Mouse (Mus musculus) brain, embryonic 14.5 days (tissue): ENCODE results near the gene Rap1gap2.

Experiments
- CTCF ChIP-seq: fragments of 200-500 bp; IDR thresholded peaks from 2 replicates; pipeline ENCODE4 v1.5.1; 2012; ENCODE audit warnings: inconsistent platforms, mild to moderate bottlenecking, moderate library complexity, borderline replicate concordance; ENCODE audit not compliant: insufficient read depth, insufficient read length; ENCODE audit errors: extremely low read depth
- POLR2A ChIP-seq: fragments of 200-500 bp; IDR thresholded peaks from 2 replicates; pipeline ENCODE4 v1.6.1; 2012; ENCODE audit warnings: mild to moderate bottlenecking, inconsistent platforms, borderline replicate concordance; ENCODE audit not compliant: poor library complexity, insufficient read depth, insufficient read length, severe bottlenecking; ENCODE audit errors: extremely low read depth

- no peak for TF ChIP-seq POLR2A
- no peak for TF ChIP-seq CTCF
These were observed 74.4 kb downstream of the Rap1gap2 start for GRCm38 (mm10) chr11:74536140-74536842.
